Mouse (Mus musculus) ES-E14 (cell line): Measurements from ENCODE around the gene Mettl17.

ENCODE experiments used
- CHD2 ChIP-seq: IDR thresholded peaks from 2 replicates; pipeline ENCODE4 v1.6.1; 2014; ENCODE audit warnings: mild to moderate bottlenecking, low read depth, low read length, inconsistent platforms
- HCFC1 ChIP-seq: IDR thresholded peaks from 2 replicates; pipeline ENCODE4 v1.6.1; 2012; ENCODE audit warnings: low read length, inconsistent platforms, borderline replicate concordance; ENCODE audit not compliant: insufficient read depth
- MAFK ChIP-seq: IDR thresholded peaks from 2 replicates; pipeline ENCODE4 v1.6.1; 2014; ENCODE audit warnings: mild to moderate bottlenecking, low read depth, low read length, inconsistent platforms; ENCODE audit not compliant: insufficient read depth
- ZC3H11A ChIP-seq: IDR thresholded peaks from 2 replicates; pipeline ENCODE4 v1.6.1; 2012; ENCODE audit warnings: low read depth, mild to moderate bottlenecking, inconsistent platforms, low read length, borderline replicate concordance

GRCm38 (mm10) chr14:51916539-51916938 is 31.9 kb downstream of the Mettl17 start:
- TF ChIP-seq HCFC1 (no peak), ZC3H11A (no peak), MAFK (no peak), CHD2 (no peak)
